ENCODE assay signal across 12 mouse cellular contexts in the genomic region with DNA sequence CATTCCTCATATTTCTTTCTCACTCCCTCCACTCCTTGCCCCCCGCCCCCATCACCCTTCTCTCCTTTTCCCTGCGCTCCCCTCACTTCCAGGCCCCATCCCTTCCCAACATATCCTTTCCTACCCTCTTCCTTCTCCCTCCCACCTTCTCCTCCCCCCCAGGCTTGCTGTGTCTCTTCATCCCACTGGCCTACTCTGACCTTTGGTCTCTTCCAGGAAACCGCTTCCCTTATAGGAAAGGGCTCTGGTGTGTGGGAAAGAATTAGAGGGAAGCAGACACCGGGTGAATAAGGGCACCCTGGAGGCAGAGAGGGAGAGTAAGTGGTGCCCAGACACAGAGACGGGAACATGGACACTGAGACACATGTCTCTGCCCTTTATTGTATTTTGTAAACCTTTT. TPM values are rescaled to one million over a fixed set of nuclear protein-coding genes. Genes with fewer than 3 reads are reported as not detected.
DNase-seq lines count a peak whose midpoint lies in the region; ATAC-seq and TF ChIP-seq lines count a peak whose summit lies in the region.
"Had no signal": no experiment of that assay in that cellular context is flagged by ENCODE, and none has a peak within 500 bp of the region (broad histone marks: within the 10 kb centered on the region; RNA-seq: fewer than 3 reads in every experiment).

No protein-coding gene starts in this region.

- TF ChIP-seq CTCF in forebrain, postnatal 0 days (IDR thresholded peaks at IDR 0.05; ENCODE audit: low read depth), result no peak
- no peak for TF ChIP-seq CTCF in lung, embryonic 14.5 days (IDR thresholded peaks at IDR 0.05; ENCODE audit: low read depth)

- H3K36me3 ChIP-seq in forebrain, embryonic 12.5 days (replicated peaks), result peaks cover 19% of the 10 kb centered on the region
- peaks cover 26% of the 10 kb centered on the region for H3K36me3 ChIP-seq in forebrain, postnatal 0 days (ENCODE audit: insufficient read depth)
- peaks cover 14% of the 10 kb centered on the region; the same call in 1 of the 2 replicates for H3K36me3 ChIP-seq in lung, embryonic 14.5 days (ENCODE audit: insufficient read depth)
- H3K36me3 ChIP-seq in embryonic facial prominence, embryonic 13.5 days, result peaks cover 27% of the 10 kb centered on the region
- peaks cover 46% of the 10 kb centered on the region for H3K36me3 ChIP-seq in liver, embryonic 15.5 days (replicated peaks)

- intact Hi-C loops in gastrocnemius, postnatal 36 days (cut with DNase I), result no loop called here

- no peaks in the 10 kb centered on the region for H3K27me3 ChIP-seq in forebrain, embryonic 12.5 days
- H3K27me3 ChIP-seq in forebrain, postnatal 0 days (ENCODE audit: insufficient read depth, low read length), result no peaks in the 10 kb centered on the region
- no peaks in the 10 kb centered on the region for H3K27me3 ChIP-seq in lung, embryonic 14.5 days (ENCODE audit: insufficient read depth, low read length)
- H3K27me3 ChIP-seq in embryonic facial prominence, embryonic 13.5 days, result no peaks in the 10 kb centered on the region
- no peaks in the 10 kb centered on the region for H3K27me3 ChIP-seq in liver, embryonic 15.5 days
- H3K27me3 ChIP-seq: Patski had no signal

- no peak overlapping the region for H3K9ac ChIP-seq in forebrain, embryonic 12.5 days
- no peak overlapping the region for H3K9ac ChIP-seq in forebrain, postnatal 0 days
- H3K9ac ChIP-seq in lung, embryonic 14.5 days, result no peak overlapping the region
- H3K9ac ChIP-seq in embryonic facial prominence, embryonic 13.5 days, result no peak overlapping the region
- H3K9ac ChIP-seq in liver, embryonic 15.5 days, result peak overlapping the region; percentile 79

- H3K4me1 ChIP-seq in forebrain, embryonic 12.5 days, result peaks cover 25% of the 10 kb centered on the region
- H3K4me1 ChIP-seq in forebrain, postnatal 0 days (ENCODE audit: insufficient read depth), result peaks cover 15% of the 10 kb centered on the region
- H3K4me1 ChIP-seq in lung, embryonic 14.5 days (ENCODE audit: insufficient read depth), result peaks cover 10% of the 10 kb centered on the region
- peaks cover 27% of the 10 kb centered on the region for H3K4me1 ChIP-seq in embryonic facial prominence, embryonic 13.5 days
- peaks cover 60% of the 10 kb centered on the region for H3K4me1 ChIP-seq in liver, embryonic 15.5 days (replicated peaks)

- no peaks in the 10 kb centered on the region for H3K9me3 ChIP-seq in forebrain, embryonic 12.5 days
- H3K9me3 ChIP-seq in forebrain, postnatal 0 days (ENCODE audit: low read length), result no peaks in the 10 kb centered on the region
- H3K9me3 ChIP-seq in lung, embryonic 14.5 days (ENCODE audit: low read depth, low read length), result no peaks in the 10 kb centered on the region
- H3K9me3 ChIP-seq in embryonic facial prominence, embryonic 13.5 days, result no peaks in the 10 kb centered on the region
- no peaks in the 10 kb centered on the region for H3K9me3 ChIP-seq in liver, embryonic 15.5 days (replicated peaks)

- no peak overlapping the region for H3K4me3 ChIP-seq in forebrain, embryonic 12.5 days (replicated peaks)
- H3K4me3 ChIP-seq in forebrain, postnatal 0 days (ENCODE audit: low read depth, low read length), result no peak overlapping the region
- peak overlapping the region; percentile 91; the same call in 1 of the 2 replicates for H3K4me3 ChIP-seq in lung, embryonic 14.5 days (ENCODE audit: low read depth, low read length)
- 0 out of 2 replicates have a peak overlapping the region, but pooled peaks have one; percentile 65 for H3K4me3 ChIP-seq in embryonic facial prominence, embryonic 13.5 days
- peak overlapping the region; percentile 73 for H3K4me3 ChIP-seq in liver, embryonic 15.5 days (replicated peaks)

- 78% methylated on average over 5 of the region's 5 CpGs for WGBS in forebrain, embryonic 12.5 days
- WGBS in forebrain, postnatal 0 days, result 82% methylated on average over 5 of the region's 5 CpGs
- WGBS in lung, embryonic 14.5 days, result 74% methylated on average over 5 of the region's 5 CpGs
- WGBS in embryonic facial prominence, embryonic 13.5 days, result 56% methylated on average over 5 of the region's 5 CpGs
- WGBS in liver, embryonic 15.5 days (ENCODE audit: insufficient replicate concordance), result 72% methylated on average over 5 of the region's 5 CpGs

- H3K27ac ChIP-seq in forebrain, embryonic 12.5 days, result no peak overlapping the region
- no peak overlapping the region for H3K27ac ChIP-seq in forebrain, postnatal 0 days (ENCODE audit: low read depth, low read length)
- H3K27ac ChIP-seq in lung, embryonic 14.5 days (ENCODE audit: low read depth), result no peak overlapping the region
- H3K27ac ChIP-seq in embryonic facial prominence, embryonic 13.5 days, result no peak overlapping the region
- H3K27ac ChIP-seq in liver, embryonic 15.5 days (replicated peaks), result peak overlapping the region; percentile 90; the same call in 1 of the 2 replicates

- ATAC-seq in forebrain, embryonic 12.5 days (ENCODE audit: low FRiP score), result no peak
- no peak for ATAC-seq in forebrain, postnatal 0 days
- ATAC-seq in lung, embryonic 14.5 days (ENCODE audit: insufficient read depth), result no peak
- no peak for ATAC-seq in embryonic facial prominence, embryonic 13.5 days (ENCODE audit: insufficient number of reproducible peaks, insufficient read depth, low FRiP score, low TSS enrichment, low read depth)
- ATAC-seq in liver, embryonic 15.5 days (ENCODE audit: insufficient read depth), result no peak
- ATAC-seq in monocyte, adult 5-6 weeks (replicated peaks; ENCODE audit: insufficient number of reproducible peaks, low FRiP score, low TSS enrichment, poor library complexity, severe bottlenecking), result no peak
- ATAC-seq: Patski had no signal

- no peak for DNase-seq in forebrain, postnatal 0 days
- no peak for DNase-seq in lung, embryonic 14.5 days
- DNase-seq in lung, postnatal 25 days (ENCODE audit: low spot score), result no peak
- no peak for DNase-seq in gastrocnemius, postnatal 36 days
- DNase-seq: cerebellum, adult 9-11 months; heart, postnatal 4 days; thymus, postnatal 25 days had no signal

- H3K4me2 ChIP-seq in forebrain, embryonic 12.5 days, result peak overlapping the region; percentile 6; the same call in 1 of the 2 replicates
- H3K4me2 ChIP-seq in forebrain, postnatal 0 days (ENCODE audit: low read depth), result no peak overlapping the region
- H3K4me2 ChIP-seq in lung, embryonic 14.5 days, result peak overlapping the region; percentile 66; the same call in 1 of the 2 replicates
- peak overlapping the region; percentile 86; the same call in 1 of the 2 replicates for H3K4me2 ChIP-seq in embryonic facial prominence, embryonic 13.5 days
- peak overlapping the region; percentile 91 for H3K4me2 ChIP-seq in liver, embryonic 15.5 days

RNA-seq across cellular contexts. Expression of gene Yars, which starts 2.1 kb away (rescaled TPM):
- 103 TPM in 2 replicates for polyA plus RNA-seq in forebrain, embryonic 12.5 days (2016; fragmentation: Nextera tagmentation; extraction: Ambion mirVana)
- total RNA-seq in forebrain, postnatal 0 days (2014; rRNA removed), result 97.7 and 119 TPM in 2 replicates
- 108 and 120 TPM in 2 replicates for polyA plus RNA-seq in forebrain, postnatal 0 days (2015; fragmentation: Nextera tagmentation; extraction: Ambion mirVana)
- polyA plus RNA-seq in lung, embryonic 14.5 days (2014; fragmentation: Nextera tagmentation; extraction: Ambion mirVana), result 84.4 and 92.2 TPM in 2 replicates
- polyA plus RNA-seq in embryonic facial prominence, embryonic 13.5 days (2015; fragmentation: Nextera tagmentation; extraction: Ambion mirVana), result 80.0 and 84.5 TPM in 2 replicates
- polyA plus RNA-seq in liver, embryonic 15.5 days (2015; fragmentation: Nextera tagmentation; extraction: Ambion mirVana), result 60.8 and 62.4 TPM in 2 replicates
- total RNA-seq in monocyte, adult 5-6 weeks (2017), result 30.1 to 41.8 TPM (median 33.8 TPM) in 3 replicates
- 10 to 100 TPM; 38.0 to 39.8 TPM for total RNA-seq in gastrocnemius, postnatal 36 days (2021)

RNA-seq across cellular contexts. Expression of gene S100pbp, which starts 2.2 kb away (rescaled TPM):
- polyA plus RNA-seq in forebrain, embryonic 12.5 days (2016; fragmentation: Nextera tagmentation; extraction: Ambion mirVana), result 26.2 and 31.6 TPM in 2 replicates
- total RNA-seq in forebrain, postnatal 0 days (2014; rRNA removed), result 41.4 and 52.2 TPM in 2 replicates
- polyA plus RNA-seq in forebrain, postnatal 0 days (2015; fragmentation: Nextera tagmentation; extraction: Ambion mirVana), result 11.0 and 15.6 TPM in 2 replicates
- polyA plus RNA-seq in lung, embryonic 14.5 days (2014; fragmentation: Nextera tagmentation; extraction: Ambion mirVana), result 17.3 and 18.1 TPM in 2 replicates
- polyA plus RNA-seq in embryonic facial prominence, embryonic 13.5 days (2015; fragmentation: Nextera tagmentation; extraction: Ambion mirVana), result 25.4 and 25.5 TPM in 2 replicates
- polyA plus RNA-seq in liver, embryonic 15.5 days (2015; fragmentation: Nextera tagmentation; extraction: Ambion mirVana), result 6.0 and 6.6 TPM in 2 replicates
- total RNA-seq in monocyte, adult 5-6 weeks (2017), result 24.0 to 32.0 TPM (median 30.6 TPM) in 3 replicates
- total RNA-seq in gastrocnemius, postnatal 36 days (2021), result 1 to 10 TPM; 3.3 to 5.1 TPM

RNA-seq across cellular contexts. Expression of gene Fndc5, which starts 54.9 kb away (rescaled TPM):
- polyA plus RNA-seq in forebrain, embryonic 12.5 days (2016; fragmentation: Nextera tagmentation; extraction: Ambion mirVana), result 0.86 and 1.1 TPM in 2 replicates
- total RNA-seq in forebrain, postnatal 0 days (2014; rRNA removed), result 10.3 and 11.6 TPM in 2 replicates
- 5.8 and 8.3 TPM in 2 replicates for polyA plus RNA-seq in forebrain, postnatal 0 days (2015; fragmentation: Nextera tagmentation; extraction: Ambion mirVana)
- 2.1 and 2.2 TPM in 2 replicates for polyA plus RNA-seq in lung, embryonic 14.5 days (2014; fragmentation: Nextera tagmentation; extraction: Ambion mirVana)
- 4.7 and 4.8 TPM in 2 replicates for polyA plus RNA-seq in embryonic facial prominence, embryonic 13.5 days (2015; fragmentation: Nextera tagmentation; extraction: Ambion mirVana)
- 1.0 and 1.1 TPM in 2 replicates for polyA plus RNA-seq in liver, embryonic 15.5 days (2015; fragmentation: Nextera tagmentation; extraction: Ambion mirVana)
- 0.32 TPM in 1 of 3 replicates, not detected in the others for total RNA-seq in monocyte, adult 5-6 weeks (2017)
- total RNA-seq in gastrocnemius, postnatal 36 days (2021), result 10 to 100 TPM; 68.2 to 86.2 TPM
- polyA plus RNA-seq: Patski had no signal

Comparison
In these comparisons a context has a peak if more than half of its experiments do, and no peak if none do; other contexts are left out.
1. H3K4me3 ChIP-seq: peak in lung, embryonic 14.5 days (single experiment), embryonic facial prominence, embryonic 13.5 days (single experiment) and liver, embryonic 15.5 days (single experiment); none in forebrain, embryonic 12.5 days (single experiment) and forebrain, postnatal 0 days (single experiment).